Mouse (Mus musculus): Measurements from ENCODE around the gene Map3k19.
A peak's percentile ranks its signal among the peaks of the same experiment; 100 is the strongest.

The Map3k19 gene

GRCm38 (mm10) chr1:127796752-127797151 lies 58.1 kb downstream of the Map3k19 start:
- no peak for DNase-seq (ENCODE audit: low spot score in 2 of 2)

DNA sequence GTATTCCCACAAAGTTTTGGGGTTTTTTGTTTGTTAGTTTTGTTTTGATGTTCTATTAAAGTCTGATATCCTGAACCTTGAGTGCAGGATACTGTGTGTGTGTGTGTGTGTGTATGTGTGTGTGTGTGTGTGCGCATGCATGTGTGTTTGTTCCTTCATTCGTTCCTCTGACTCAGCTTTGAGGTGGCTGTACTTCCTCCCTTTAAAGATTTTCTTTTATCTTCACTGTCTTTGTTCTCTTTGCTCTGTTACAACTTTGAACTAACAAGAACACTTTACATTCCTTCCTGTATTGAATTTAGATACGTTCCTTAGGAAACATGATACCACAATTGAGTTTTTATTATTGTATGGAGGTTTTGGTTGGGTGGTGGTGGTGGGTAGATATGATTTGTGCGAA lies 58.5 kb downstream of the Map3k19 start:
- no peak for DNase-seq (ENCODE audit: low spot score in 2 of 2)

GRCm38 (mm10) chr1:127795087-127795769 lies 59.6 kb downstream of the Map3k19 start:
- no peak for DNase-seq (ENCODE audit: low spot score in 2 of 2)

- DNase-seq (ENCODE audit: low spot score in 2 of 2) = no peak
These were observed 61.4 kb downstream of the Map3k19 start for GRCm38 (mm10) chr1:127793459-127793858.

- DNase-seq (ENCODE audit: low spot score in 2 of 2) = no peak
These were observed 65.9 kb downstream of the Map3k19 start for GRCm38 (mm10) chr1:127788943-127789342.

DNA sequence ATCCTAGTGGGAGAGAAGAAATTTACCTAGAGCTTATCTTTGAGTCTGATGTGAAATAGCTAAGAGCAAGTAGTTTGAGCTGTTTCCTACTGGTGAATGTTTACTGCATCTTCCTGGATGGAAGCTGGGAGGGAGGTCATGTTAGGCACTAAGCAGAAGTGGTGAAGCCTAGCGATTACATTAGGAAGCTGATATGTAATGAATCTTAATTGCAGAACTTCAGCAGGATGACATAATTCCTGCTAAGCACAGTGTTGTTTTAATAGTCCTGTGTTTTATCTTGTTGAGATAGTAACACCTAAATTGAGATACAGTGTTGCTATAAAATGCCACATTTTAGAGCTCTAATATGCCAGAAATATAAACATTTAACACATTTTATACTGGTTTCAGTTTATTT lies 68.9 kb downstream of the Map3k19 start:
- no peak for DNase-seq (ENCODE audit: low spot score in 2 of 2)

DNA sequence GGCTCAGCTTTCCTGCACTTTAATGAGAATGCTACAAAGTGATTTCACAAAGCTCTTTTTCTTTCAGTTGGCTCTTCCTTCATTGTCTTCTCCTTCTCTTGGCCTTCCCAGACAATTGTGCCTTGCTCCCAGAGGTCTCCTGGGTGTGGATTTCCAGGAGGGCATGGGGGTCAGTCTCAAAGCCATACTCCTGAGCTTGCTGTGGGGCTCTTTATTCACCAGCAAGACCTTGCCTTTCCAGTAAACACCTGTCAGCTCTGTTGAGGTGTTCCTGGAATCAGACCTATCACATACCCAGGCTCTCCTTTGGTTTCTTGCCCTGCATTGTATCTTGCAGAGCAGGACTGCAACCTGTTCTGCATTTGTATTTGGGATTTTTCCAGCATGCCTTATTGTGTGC lies 71.0 kb downstream of the Map3k19 start:
- no peak for DNase-seq (ENCODE audit: low spot score in 2 of 2)

DNA sequence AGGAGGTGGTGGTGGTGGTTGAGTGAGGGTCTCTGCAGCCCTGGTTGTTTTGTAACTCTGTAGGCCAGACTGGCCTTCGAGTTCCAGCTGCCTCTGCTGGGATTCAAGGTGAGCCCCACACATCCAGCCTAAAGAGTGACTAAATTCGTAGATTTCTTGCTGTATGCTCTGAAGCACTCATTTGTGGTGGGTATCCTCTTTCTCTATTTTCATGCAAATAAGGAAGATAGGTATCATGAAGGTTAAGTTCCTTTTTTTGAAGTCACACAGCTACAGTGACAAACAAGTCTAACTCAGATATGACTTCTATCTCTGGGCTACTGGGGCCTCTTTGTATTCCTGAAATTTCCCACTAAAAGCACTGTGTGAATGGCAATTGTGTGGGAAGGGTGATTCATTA lies 74.0 kb downstream of the Map3k19 start:
- no peak for DNase-seq (ENCODE audit: low spot score in 2 of 2)

GRCm38 (mm10) chr1:127780142-127780541 lies 74.7 kb downstream of the Map3k19 start:
- no peak for DNase-seq (ENCODE audit: low spot score in 2 of 2)

DNA sequence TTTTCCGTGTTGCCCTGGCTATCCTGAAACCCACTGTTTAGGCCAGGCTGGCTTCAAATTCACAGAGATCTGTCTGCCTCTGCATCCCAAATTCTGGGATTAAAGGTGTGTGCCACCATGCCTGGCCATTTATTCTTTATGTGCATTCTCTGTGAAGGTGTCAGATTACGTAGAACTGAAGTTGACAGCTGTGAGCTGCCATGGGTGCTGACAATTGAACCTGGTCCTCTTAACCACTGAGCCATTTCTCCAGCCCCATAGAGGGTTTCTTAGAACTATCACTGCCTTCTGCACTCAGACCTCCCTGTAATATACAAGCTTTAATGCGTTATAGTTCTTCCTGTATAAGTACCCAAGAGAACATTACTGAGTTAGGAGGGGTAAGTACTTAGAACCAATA lies 76.2 kb downstream of the Map3k19 start:
- DNase-seq (ENCODE audit: low spot score in 2 of 2) = no peak

GRCm38 (mm10) chr1:127776246-127776645 lies 78.6 kb downstream of the Map3k19 start:
- DNase-seq (ENCODE audit: low spot score in 2 of 2) = no peak

DNA sequence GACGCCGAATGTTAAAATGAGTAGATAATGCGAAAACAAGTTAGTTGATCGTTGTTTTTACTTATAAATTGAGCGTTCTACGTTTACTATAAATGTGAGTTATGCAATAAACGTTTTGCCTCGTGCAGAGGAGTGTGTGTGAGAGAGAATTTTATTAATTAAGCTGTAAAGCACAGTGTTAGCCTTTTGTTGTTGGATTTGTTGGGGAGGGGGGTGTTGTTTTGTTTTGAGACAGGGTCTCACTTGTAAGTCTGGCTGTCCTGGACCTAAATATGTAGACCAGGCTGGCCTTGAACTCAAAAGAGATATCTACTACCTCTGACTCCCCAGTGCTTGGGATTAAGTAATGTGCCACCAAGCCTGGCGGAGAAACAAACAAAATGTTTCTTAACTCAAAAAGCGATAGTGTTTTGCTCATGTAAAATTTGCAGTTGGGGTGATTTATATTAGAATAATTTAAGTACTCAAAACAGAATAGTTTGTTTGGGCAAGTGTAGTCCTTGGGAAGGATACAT lies 79.6 kb downstream of the Map3k19 start:
- no peak for DNase-seq (ENCODE audit: low spot score in 2 of 2)

GRCm38 (mm10) chr1:127774501-127774880 lies 80.3 kb downstream of the Map3k19 start:
- peak in 1 of 2 experiments; percentile 60 for DNase-seq (ENCODE audit: low spot score in 2 of 2)

- peak; percentile 94 to 99 for DNase-seq (ENCODE audit: low spot score in 2 of 2)
These were observed 80.9 kb downstream of the Map3k19 start, which contains the start of gene Ccnt2 for GRCm38 (mm10) chr1:127773803-127774500. TSS of gene Ccnt2 (plus strand) at chr1:127774164.

- DNase-seq (ENCODE audit: low spot score in 2 of 2) = no peak
These were observed 81.5 kb downstream of the Map3k19 start for GRCm38 (mm10) chr1:127773198-127773802.

GRCm38 (mm10) chr1:127766741-127767140 lies 88.1 kb downstream of the Map3k19 start:
- no peak for DNase-seq (ENCODE audit: low spot score in 2 of 2)

GRCm38 (mm10) chr1:127765468-127765867 lies 89.4 kb downstream of the Map3k19 start:
- no peak for DNase-seq (ENCODE audit: low spot score in 2 of 2)

Measured in urinary bladder, postnatal 36 days (tissue).